In the genomic region with DNA sequence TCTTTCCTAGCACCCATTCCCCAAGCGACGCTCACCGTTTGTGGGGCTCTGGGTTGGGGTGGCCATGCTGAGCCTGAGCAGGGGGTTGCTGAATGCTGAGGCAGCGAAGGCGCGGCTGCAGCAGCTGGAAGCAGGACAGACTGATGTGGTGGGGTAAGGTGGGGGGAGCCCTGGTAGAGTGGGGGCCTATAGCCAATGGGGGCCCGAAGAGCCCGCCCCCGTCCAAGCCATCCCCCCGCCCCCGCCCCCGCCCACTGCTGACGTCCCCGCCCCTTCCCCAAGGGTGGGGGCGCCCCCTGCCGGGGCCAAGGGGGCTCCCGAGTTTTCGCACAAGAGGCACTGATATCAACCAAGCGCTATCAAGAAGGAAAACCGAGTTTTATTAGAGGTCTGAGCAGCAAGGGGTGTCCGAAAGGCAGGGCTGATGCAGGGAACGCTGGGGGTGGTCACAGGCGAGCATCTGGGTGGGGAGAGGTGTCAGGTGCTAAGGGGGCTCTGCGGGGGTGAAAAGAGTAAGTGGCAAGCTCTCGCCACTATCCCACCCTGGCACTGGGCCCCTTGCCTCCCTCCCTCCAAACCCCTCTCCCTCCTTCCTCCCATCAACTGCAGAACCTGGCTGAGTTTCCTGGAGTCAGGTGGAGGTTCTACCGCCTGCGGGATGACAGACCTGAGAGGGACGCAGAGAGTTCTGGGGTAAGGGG, we compare ENCODE assay signal across 8 mouse cellular contexts. TPM values are rescaled to one million over a fixed set of nuclear protein-coding genes. Genes with fewer than 3 reads are reported as not detected.
A peak's percentile ranks its signal among the peaks of the same experiment; 100 is the strongest.
DNase-seq lines count a peak whose midpoint lies in the region; ATAC-seq lines count a peak whose summit lies in the region.

Gene Fxyd7, minus strand, starts transcription at position 147 of the 701 bp plus-strand sequence.

- H3K4me2 ChIP-seq in midbrain, embryonic 13.5 days (replicated peaks) = peak within 1 kb of the TSS; percentile 61

- peaks cover 66% of the 10 kb centered on the region for H3K27me3 ChIP-seq in midbrain, embryonic 13.5 days

- H3K27ac ChIP-seq in midbrain, embryonic 13.5 days = peak within 1 kb of the TSS; percentile 53; the same call in 1 of the 2 replicates

- peak within 1 kb of the TSS; percentile 57 for H3K9ac ChIP-seq in midbrain, embryonic 13.5 days (replicated peaks)

- no peaks in the 10 kb centered on the region for H3K36me3 ChIP-seq in midbrain, embryonic 13.5 days

- peak; percentile 92 for DNase-seq in heart, adult 11 months
- no peak for DNase-seq in heart, postnatal 36 days
- peak; percentile 40 for DNase-seq in thymus, postnatal 0 days (ENCODE audit: low spot score)
- no peak for DNase-seq in thymus, adult 18-20 months
- peak; percentile 55 for DNase-seq in induced T-regulatory cell, adult 2 months (ENCODE audit: low read depth)
- DNase-seq in spleen, adult 18-20 months = no peak
- DNase-seq in ovary, adult 18-20 months (ENCODE audit: low spot score) = no peak

- WGBS in midbrain, embryonic 13.5 days = under 1% methylated on average over 27 of the region's 28 CpGs

- peaks cover 54% of the 10 kb centered on the region for H3K4me1 ChIP-seq in midbrain, embryonic 13.5 days (replicated peaks)

- ATAC-seq in midbrain, embryonic 13.5 days = 0 out of 2 replicates have a peak, but pooled peaks have one; percentile 2

- intact Hi-C loops in heart, postnatal 36 days (cut with DNase I) = loop anchor here (2.0 to 5.0 kb wide), 2 partner anchors 77 to 94 kb away; partner anchors contain the start of gene Usf2

- H3K9me3 ChIP-seq in midbrain, embryonic 13.5 days = no peaks in the 10 kb centered on the region

- peak within 1 kb of the TSS; percentile 40 for H3K4me3 ChIP-seq in midbrain, embryonic 13.5 days (replicated peaks)

RNA-seq across cellular contexts. Expression of gene Fxyd7, which starts in this region (rescaled TPM):
- 1 to 10 TPM in 1 of 2 experiments, under 1 TPM in 1; 0.41 to 1.1 TPM for total RNA-seq in heart, postnatal 36 days (2021)
- 0.35 and 0.48 TPM in 2 replicates for polyA plus RNA-seq in thymus, postnatal 0 days (2015; fragmentation: Nextera tagmentation; extraction: Ambion mirVana)
- 49.2 and 50.8 TPM in 2 replicates for polyA plus RNA-seq in midbrain, embryonic 13.5 days (2015; fragmentation: Nextera tagmentation; extraction: Ambion mirVana)

Comparison
In these comparisons a context has a peak if more than half of its experiments do, and no peak if none do; other contexts are left out.
1. RNA of gene Fxyd7 (polyA plus RNA-seq): 49.2 to 50.8 TPM in midbrain, embryonic 13.5 days; 0.35 to 0.48 TPM in thymus, postnatal 0 days; every median in the first group is over 10 times any median in the second.
2. DNase-seq: peak in heart, adult 11 months (single experiment) and induced T-regulatory cell, adult 2 months (single experiment); none in heart, postnatal 36 days (0 of 2), thymus, adult 18-20 months (0 of 2), spleen, adult 18-20 months (0 of 2) and ovary, adult 18-20 months (single experiment).
3. Peak in DNase-seq in thymus, postnatal 0 days; RNA of the gene not detected or under 1 TPM.